Mouse (Mus musculus) CD8-positive naive resting alpha-beta T cell, adult 2 months (primary cell): ENCODE measurements around the gene Grin2a.

Experiments
- DNase-seq, 2 experiments: peaks; one replicate each; pipeline ENCODE4 v3.0.0; 2022; ENCODE audit warnings: low read depth in 2 of 2, low spot score in 2 of 2

Grin2a gene

DNA sequence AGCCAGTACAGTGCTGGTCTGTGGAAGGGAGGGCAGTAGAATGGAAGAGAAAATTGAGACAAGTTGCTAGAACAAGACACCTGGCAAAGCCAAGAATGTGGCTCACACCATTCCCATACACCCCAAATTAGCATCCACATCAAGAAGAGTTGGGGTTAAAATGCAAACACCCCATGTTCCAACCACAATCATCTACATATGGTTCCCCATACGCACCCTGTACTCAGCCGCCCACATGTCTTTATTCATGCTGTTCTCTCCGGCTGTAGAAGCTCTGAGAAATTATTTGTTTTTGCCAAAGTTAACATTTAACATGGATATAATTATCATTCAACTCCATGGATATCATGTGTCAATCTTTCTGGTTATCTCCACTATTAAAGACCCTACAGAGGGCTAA is 22.7 kb downstream of the Grin2a start:
- DNase-seq, result no peak

DNA sequence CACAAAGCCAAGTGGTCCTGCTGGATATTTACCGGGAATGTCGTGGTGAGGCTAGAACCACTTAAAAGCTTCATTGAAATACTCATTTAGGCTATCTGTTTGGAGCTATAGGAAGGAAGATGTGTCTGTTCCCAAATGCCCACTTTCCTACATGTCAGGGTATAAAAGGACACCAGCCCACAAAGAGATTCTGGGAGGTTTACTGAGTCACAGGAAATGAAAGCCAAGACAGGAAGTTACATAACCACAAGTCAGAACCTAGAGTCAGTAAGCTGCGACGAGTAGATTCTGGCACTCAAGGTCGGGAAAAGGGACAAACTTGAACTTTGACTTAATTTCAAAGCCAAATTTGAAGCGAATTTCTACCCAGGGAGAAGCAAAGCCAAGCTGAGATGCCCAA is 30.9 kb downstream of the Grin2a start:
- no peak for DNase-seq

DNA sequence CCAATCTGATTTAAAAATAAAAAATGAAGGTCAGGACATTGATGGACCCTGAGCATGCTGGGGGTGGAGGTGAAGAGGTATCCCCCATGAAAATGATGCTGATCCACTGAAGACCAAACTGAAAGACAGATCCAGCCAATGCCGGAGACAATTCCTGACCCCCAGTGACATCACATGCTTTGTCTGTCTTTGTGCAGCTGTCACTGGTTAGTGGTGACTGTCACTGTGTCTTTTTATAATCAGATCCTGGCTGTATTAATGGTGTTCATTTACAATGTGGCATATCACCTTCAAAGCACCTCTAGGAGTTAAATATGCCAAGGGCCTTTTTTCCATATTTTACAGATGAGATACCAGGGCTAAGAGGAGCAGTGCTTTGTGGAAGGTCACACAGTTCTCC is 32.9 kb downstream of the Grin2a start:
- no peak for DNase-seq

DNA sequence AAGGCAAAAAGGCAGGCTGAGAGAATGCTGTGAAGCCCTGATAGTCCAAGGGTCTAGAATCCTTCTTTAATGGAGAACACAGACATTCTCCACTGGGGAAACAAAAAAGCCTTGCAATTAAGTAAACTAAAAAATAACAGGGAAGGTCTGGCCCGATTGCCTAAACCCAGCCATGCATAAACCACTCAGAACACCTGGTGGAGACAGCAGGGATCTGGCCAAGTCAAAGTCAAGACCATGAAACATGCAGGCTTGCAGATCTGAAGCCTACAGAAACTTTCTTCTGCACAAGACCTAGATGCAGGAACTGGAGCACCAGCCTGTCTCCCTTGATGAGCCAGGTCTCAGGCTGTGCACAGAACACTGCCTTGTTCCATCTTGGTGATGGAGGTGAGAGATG is 36.0 kb downstream of the Grin2a start:
- DNase-seq, result no peak

DNA sequence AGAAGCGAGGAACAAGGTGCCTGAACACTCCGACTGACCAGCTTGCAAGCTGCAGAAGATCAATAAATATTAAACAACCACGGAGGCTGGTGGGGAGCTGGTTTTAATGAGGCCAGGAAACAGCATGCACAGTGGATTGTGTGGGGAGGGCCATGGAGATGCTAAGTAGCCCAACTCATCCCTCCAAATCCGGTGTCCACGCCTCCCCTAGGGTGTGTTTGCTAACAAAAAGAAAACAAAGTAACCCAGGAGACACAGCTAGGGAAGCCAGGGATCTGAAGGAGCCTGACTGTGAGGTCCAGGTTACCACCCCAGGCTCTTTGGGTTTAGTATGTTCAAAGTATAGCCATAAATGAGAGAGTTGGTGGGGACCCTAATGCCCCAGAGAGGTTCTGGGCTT is 41.1 kb downstream of the Grin2a start:
- DNase-seq, result no peak

DNA sequence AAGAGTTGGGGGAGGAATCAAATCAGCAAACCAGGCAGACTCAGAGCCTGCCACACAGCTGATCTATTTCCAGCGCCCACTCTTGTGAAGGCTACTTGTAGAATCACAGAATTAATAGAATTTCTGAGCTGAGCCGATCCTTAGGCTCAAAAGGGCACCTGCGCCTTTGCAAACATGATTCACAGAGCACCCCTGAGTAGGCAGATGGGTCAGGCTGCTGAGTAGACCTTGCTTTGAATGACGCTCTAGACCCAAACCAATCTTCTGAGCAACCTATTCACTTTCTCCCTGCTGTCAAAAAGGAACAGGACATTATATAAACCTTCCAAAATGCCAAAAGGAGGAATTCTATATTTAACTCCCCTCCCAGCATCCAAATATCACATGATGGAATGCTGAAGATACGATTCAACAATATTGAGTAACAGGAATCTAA is 41.9 kb downstream of the Grin2a start:
- DNase-seq, result no peak

DNA sequence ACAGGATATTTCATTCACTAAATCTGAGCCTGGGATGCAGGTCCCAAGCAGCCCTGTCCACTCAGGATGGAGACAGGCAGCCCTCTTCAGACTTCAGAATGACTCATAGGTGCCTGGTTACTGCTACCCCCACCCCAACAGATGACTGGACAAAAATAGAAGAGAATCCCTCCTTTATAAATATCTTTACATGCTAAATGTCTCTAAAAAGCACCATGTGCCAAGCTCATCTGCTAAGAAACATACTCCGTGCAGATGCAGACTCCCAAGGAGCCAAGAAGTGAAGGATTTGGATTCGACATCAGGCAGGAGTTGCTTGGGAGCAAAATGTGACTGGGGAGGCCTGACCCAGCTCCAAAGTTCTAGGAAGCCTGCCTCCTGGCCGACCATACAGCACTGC is 46.1 kb downstream of the Grin2a start:
- DNase-seq, result no peak

DNA sequence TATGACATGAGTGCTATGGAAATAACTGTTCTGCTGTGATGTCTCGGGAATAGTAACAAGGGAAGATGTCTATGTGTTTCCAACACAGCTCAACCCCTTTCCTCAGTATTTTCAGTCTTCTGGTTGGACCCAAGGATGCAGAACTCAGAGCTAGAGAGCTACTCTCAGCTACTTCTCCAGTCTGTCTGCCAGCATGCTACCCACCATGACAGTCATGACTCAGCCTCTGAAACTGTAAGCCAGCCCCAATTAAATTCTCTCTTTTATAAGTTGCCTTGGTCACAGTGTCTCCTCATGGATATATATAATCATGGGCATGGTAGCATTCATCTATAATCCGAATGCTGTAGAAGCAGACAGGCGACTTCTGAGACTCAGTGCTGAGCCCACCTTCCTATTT is 47.9 kb downstream of the Grin2a start:
- DNase-seq, result no peak

DNA sequence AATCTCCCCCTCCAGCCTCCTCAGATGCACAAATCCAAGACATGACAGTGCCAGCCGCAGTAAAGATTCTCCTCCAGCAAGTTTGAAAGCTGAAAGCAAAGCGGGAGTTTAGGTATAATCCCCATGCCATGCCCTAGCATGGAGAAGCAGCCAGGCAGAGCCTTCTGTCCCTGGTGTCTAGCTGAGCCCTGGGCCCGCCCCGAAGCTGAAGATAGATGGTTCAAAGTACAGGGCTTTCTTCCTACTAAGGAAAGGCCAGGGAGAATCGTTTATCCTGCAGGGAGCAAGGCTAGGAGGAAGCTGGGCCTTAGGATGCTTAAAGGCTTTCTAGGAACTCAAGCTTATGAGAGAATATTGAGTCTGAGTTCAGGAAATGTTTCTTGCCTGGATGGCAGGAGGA is 50.5 kb downstream of the Grin2a start:
- no peak for DNase-seq

DNA sequence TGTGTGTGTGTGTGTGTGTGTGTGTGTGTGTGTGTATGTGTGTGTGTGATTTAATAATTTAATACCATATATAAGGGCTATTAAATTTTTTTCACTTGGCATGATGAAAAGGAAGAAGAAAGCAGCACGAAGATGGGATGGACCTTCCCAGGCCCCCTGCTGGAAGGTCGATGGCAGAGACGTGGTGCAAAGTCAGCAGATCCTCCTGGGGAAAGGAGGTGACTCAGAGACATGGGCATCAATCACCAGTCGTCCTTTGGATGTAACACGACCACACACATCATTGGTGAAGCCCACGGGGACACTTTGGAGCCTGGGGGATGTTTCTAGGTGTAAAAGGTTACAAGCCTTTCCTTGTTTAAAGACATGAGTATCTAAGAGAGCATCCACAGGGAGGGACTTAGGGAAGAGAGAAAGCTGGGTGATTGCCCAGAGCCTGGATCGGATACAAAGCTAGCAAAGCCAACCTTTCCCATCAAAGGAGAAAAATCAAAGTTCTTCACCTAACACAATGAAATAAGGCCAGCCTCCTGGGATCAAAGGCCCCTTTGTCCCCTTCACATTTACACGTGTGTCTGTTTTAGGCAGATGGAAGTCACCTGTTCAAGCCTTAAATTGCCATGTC is 53.9 kb downstream of the Grin2a start:
- DNase-seq, result no peak

DNA sequence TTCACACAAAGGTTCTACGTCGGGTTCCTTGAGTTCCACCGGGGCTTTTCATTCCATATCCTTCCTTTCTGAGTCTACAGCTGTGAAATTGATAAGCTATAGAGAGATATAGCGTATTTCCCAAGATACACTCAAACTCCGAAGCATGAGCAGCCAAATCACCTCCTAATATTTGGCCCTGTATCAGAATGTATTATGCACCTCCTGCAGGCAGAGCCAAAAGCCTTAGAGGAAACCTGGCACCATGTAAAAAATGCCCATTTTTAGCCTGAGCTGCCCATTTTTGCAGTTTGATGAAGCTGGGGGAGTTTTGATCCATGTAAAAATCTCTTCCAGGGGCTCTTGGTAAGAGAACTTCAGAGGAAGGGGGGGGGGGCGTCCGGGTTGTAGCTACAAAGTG is 54.6 kb downstream of the Grin2a start:
- DNase-seq, result no peak

DNA sequence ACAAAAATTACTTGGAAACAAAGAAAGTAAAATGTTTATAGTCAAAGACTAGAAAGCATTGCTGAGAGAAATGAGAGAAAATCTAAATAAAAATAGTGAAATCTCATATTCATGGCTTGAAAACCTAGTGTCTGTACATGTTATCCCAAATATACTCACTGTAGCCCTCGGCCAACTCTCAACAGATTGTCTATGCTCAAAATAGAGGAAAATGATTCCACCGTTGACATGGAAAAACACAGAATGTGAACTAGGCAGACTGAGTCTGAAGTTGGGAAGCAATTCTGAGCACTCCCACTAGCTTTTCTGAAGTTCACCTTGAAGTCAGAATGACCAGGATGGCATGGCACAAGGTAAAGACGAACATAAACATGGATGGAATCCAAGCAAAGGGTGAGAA is 84.7 kb downstream of the Grin2a start:
- no peak for DNase-seq

DNA sequence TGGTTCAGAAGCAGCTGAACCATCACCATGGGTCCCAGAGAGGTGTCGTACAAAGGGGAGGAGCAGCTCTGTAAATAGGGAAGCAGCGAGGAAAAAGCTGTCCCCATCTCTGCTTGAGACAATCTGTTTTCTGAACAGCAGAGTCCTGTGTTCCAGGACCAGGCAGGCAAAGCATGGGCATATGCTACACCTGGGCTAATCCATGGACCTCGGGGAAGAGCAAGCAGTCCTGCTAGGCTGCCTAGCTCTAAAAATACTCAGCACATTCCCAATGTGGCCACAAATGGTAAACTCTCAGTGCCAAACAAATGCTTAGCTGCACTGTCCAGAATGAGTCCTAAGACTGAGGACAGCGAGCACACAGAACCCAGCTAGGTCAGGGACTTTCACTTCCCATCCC is 86.1 kb downstream of the Grin2a start:
- no peak for DNase-seq

DNA sequence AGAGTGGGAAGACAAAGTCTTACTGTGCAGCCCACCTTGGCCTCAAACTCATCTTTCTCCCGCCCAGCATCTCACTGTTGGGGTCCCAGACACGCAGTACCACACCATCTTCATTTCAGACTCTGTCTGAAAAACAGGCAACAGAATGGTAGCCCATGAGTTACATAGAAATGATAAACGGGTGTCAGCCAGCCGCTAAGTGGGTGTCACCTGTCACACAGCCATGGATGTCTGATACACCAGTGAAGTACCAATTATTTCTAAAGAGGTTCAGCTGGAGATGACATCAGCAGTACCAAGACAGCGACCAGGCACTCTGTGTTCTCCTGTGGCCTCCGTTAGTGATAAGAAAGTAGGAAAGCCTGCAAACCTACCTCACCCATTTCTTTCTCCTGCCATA is 90.9 kb downstream of the Grin2a start:
- no peak for DNase-seq

DNA sequence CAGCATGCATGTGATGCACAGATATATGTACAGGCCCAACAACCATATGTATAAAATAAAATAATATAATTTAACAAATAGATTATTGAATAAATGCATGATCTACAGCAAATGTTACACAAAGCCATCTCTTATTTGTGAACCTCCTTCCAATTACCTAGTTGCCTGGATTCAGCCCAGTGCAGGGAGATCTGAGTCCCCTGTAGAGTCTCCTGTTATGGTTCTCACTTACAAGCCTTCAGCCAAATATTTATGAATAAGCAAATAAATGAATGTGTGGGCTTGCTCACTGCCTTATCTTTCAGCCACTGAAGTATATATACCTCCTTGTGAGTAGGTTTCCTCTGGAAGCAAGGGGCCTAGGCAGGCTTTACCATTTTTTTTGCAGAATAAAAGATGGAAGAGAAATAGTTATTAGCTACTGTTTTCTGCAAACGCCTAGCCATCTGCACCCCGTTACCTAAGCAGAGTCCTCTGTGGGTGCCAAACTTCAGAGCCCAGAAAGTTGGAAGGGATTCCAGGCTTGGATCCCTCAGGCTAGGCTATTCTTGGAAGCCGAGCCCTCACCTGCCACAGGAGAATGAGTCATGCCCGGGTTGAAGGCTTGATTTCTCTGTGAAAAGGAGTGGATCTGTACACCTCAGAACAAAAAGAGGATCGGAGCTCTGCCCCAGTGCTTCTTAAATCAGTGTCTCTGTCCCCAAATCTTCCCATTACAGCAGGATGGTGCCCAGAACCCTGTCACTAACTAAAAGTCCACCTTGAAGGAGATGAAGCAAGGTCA is 92.5 kb downstream of the Grin2a start:
- no peak for DNase-seq

DNA sequence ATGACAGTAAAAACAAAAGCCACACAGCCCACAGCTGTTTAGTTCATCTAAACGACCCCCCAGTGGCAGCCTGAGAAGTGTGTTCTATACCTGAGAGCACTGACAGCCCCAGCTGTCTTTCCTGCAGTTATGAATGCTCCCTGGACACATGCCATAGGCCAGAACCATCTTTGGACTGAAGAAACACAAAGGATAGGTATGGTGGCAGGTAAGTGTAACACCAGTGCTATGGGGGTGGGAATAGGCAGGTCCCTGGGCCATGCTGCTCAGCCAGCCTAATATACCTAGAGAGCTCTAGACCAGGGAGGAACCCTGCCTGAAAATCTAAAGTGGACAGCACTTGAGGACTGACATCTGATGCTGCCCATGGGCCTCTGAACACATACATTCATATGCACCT is 93.9 kb downstream of the Grin2a start:
- no peak for DNase-seq

DNA sequence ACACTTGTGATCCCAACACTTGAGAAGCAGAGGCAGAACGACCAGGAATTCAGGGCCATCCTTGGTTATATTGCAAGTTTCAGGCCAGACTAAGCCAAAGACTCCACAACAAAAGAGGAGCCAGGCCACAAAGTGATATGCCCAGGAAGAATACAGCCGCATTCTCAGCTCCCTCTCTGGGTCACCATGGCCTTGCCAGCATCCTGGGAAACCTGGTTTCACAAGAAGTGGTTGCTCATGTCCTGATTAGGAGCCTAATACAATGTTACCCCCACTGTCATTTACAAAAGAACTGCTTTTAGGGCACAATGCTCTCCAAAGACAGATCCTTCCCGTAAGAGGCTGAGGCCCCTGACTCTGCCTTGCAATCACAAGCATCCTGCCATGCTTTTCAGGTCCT is 94.4 kb downstream of the Grin2a start:
- DNase-seq, result no peak

DNA sequence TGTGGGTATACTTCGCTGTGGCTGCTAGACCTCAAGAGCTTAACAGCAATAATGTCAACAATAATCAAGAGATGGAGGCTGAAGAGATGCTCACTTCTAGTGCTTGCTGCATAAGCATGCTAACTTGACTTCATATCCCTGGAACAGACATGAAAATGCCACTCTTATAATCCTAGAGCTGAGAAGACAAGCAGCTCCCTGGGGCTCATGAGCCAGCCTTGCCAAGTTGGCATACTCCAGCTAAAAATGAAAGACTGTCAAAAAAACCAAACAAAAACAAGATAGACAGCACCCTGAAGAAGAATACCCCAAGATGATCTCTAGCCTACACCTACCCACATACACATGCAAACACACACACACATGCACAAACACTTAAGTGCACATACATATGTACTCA is 95.2 kb downstream of the Grin2a start:
- no peak for DNase-seq

DNA sequence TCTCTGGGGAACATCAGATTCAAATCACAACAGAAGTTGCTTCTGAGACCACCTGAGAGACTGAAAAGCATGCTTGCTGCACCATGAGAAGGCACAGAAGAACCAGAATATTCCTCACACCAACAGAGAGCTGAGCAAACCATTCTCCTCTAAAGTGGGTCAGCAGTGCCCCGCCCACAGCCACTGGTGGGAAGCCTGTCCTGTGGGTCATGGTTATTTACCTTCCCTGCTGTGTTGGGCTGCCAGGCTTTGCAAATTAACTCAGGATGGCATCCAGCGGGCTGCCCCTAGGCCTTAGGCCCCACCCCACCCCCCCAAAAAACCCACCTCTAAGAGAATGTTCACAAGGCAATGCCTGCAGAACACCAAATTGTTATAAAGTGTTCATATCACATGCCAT is 96.2 kb downstream of the Grin2a start:
- DNase-seq, result no peak

DNA sequence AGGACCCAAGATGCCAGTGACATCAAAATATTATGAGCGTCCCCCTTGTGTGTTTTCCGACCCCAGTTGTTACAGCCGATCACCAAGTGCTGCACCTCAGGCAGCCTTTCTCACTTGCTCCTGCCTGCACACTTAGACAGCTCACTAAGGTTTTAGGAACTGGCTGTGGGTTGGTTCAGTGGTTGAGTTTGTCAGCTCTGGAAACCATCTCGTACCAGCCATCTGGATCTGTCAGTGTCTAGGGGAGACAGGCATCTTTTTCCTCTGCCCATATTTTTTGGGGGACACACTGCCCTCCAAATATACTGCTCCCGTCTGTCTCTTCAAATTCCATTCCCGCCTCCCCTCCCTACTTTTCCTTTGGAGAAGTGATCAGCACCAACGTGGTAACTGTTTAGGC is 99.8 kb downstream of the Grin2a start:
- DNase-seq, result no peak

DNA sequence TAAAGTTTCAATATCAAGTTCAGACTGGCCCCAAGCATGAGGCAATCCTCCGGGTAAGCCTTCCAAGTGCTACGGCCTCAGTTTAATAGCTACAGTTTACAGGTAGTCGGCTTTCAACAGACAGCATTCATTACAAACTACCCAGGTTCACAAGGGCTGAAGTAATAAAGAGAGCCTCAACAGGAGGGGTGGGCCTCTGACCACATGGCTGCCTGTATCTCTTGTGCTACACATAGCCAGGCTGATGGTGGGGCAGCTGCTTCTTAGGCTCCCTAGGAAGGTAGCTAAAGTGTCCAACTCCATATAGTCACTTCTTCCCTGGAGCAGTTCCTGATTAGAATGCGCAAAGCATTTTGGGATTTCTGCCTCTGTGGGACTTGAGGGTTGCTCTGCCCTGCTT is 109.2 kb downstream of the Grin2a start:
- no peak for DNase-seq

DNA sequence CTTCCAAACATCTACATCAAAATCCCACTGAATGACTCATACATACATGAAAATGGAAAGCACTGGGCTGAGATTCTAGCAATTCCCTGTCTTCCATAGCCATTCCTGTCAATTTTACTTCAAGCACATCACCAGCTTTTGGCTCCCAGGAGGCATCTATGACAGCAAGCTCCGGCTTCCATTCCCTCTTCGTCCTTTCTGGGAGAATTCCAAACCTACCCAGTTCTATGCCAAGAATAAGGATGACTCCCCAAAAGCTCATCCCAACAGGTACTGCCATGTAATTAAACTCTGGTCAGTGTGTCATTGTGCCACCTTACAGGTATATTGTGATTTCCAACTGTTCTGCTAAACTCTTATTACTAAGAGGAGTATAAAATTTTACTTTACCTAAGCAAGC is 111.2 kb downstream of the Grin2a start:
- no peak for DNase-seq

DNA sequence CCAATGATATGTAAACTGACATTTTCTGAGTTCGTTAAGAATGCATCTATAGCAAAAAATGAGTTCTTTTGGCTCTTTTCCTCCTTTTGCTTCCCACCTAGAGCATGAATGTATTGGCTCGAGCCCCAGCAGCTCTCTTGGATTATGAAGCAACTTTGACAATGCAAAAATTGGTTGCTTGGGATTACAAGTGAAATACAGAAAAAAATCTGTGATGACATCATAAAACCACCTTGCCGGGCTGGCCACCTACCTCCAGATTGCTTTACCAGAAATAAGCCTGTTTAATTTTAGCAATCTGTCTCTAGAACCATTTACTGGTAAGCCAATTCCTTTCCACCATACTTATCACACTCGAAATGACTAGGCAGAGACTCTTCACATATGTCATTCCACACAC is 112.9 kb downstream of the Grin2a start:
- DNase-seq, result no peak
